21 mouse cellular contexts compared by ENCODE assay signal in genomic region chr14:79142342-79142741, GRCm38 (mm10).
DNase-seq lines count a peak whose midpoint lies in the region; ATAC-seq lines count a peak whose summit lies in the region.
"Had no signal": no experiment of that assay in that cellular context is flagged by ENCODE, and none has a peak within 500 bp of the region (broad histone marks: within the 10 kb centered on the region; RNA-seq: fewer than 3 reads in every experiment).

No protein-coding gene starts in this region.

- H3K9ac ChIP-seq in hindbrain, embryonic 16.5 days (ENCODE audit: low read depth, low read length): no peak overlapping the region
- H3K9ac ChIP-seq: heart, embryonic 15.5 days; hindbrain, embryonic 15.5 days; intestine, embryonic 15.5 days; stomach, embryonic 15.5 days had no signal

- H3K4me3 ChIP-seq in hindbrain, embryonic 10.5 days: no peak overlapping the region
- H3K4me3 ChIP-seq in hindbrain, embryonic 16.5 days (ENCODE audit: low read length): no peak overlapping the region
- H3K4me3 ChIP-seq: embryonic facial prominence, embryonic 10.5 days; heart, embryonic 15.5 days; hindbrain, embryonic 15.5 days; intestine, embryonic 15.5 days; midbrain, embryonic 10.5 days; stomach, embryonic 15.5 days had no signal

- no peak overlapping the region for H3K4me2 ChIP-seq in hindbrain, embryonic 16.5 days (ENCODE audit: low read length)
- H3K4me2 ChIP-seq: heart, embryonic 15.5 days; hindbrain, embryonic 15.5 days; intestine, embryonic 15.5 days; stomach, embryonic 15.5 days had no signal

- 79% methylated on average over 4 of the region's 4 CpGs for WGBS in hindbrain, embryonic 10.5 days
- WGBS in hindbrain, embryonic 16.5 days: 74% methylated on average over 4 of the region's 4 CpGs

- peaks cover 28% of the 10 kb centered on the region for H3K4me1 ChIP-seq in hindbrain, embryonic 10.5 days (replicated peaks)
- H3K4me1 ChIP-seq in hindbrain, embryonic 16.5 days (ENCODE audit: control insufficient read depth, insufficient read depth, low read depth, low read length): peaks cover 10% of the 10 kb centered on the region

- ATAC-seq in cerebellum, adult (ENCODE audit: insufficient number of reproducible peaks, low FRiP score, low TSS enrichment): peak; percentile 73
- no peak for ATAC-seq in hindbrain, embryonic 16.5 days
- ATAC-seq: intestine, embryonic 15.5 days had no signal

- H3K27ac ChIP-seq in hindbrain, embryonic 10.5 days: peak overlapping the region; percentile 25; the same call in 1 of the 2 replicates
- no peak overlapping the region for H3K27ac ChIP-seq in hindbrain, embryonic 16.5 days (ENCODE audit: low read depth, low read length)
- H3K27ac ChIP-seq: heart, embryonic 15.5 days; hindbrain, embryonic 15.5 days; intestine, embryonic 15.5 days; midbrain, embryonic 10.5 days; stomach, embryonic 15.5 days had no signal

- H3K27me3 ChIP-seq in hindbrain, embryonic 10.5 days (ENCODE audit: insufficient read depth, poor library complexity, severe bottlenecking): peaks cover 5% of the 10 kb centered on the region; the same call in 1 of the 2 replicates
- H3K27me3 ChIP-seq in hindbrain, embryonic 16.5 days (replicated peaks; ENCODE audit: control insufficient read depth, insufficient read depth, low read length): no peaks in the 10 kb centered on the region
- H3K27me3 ChIP-seq: heart, embryonic 15.5 days; hindbrain, embryonic 15.5 days; intestine, embryonic 15.5 days; stomach, embryonic 15.5 days had no signal

- DNase-seq in cerebellum, postnatal 4 days (ENCODE audit: low spot score in 2 of 2): no peak
- no peak for DNase-seq in hindbrain, embryonic 10.5 days (ENCODE audit: low spot score)
- peak; percentile 52 to 71 for DNase-seq in cerebellum, postnatal 10 days
- DNase-seq in spleen, postnatal 4 days (ENCODE audit: low spot score in 2 of 2): no peak
- DNase-seq in adrenal gland, postnatal 25 days: no peak
- DNase-seq in gastrocnemius, postnatal 14 days: no peak
- DNase-seq: adrenal gland, postnatal 10 days; heart, postnatal 4 days; kidney, adult 8-10 months; kidney, postnatal 10 days; lung, postnatal 4 days; right cerebral cortex, postnatal 4 days; thymus, postnatal 4 days had no signal

- no peaks in the 10 kb centered on the region for H3K36me3 ChIP-seq in hindbrain, embryonic 10.5 days
- no peaks in the 10 kb centered on the region for H3K36me3 ChIP-seq in hindbrain, embryonic 16.5 days (ENCODE audit: control insufficient read depth, insufficient read depth, low read length)
- H3K36me3 ChIP-seq: embryonic facial prominence, embryonic 10.5 days; heart, embryonic 15.5 days; hindbrain, embryonic 15.5 days; intestine, embryonic 15.5 days; midbrain, embryonic 10.5 days; stomach, embryonic 15.5 days had no signal

- intact Hi-C loops in gastrocnemius, postnatal 14 days (cut with DNase I; ENCODE audit: low total_unique reads): no loop called here

- H3K9me3 ChIP-seq in hindbrain, embryonic 10.5 days: no peaks in the 10 kb centered on the region
- H3K9me3 ChIP-seq in hindbrain, embryonic 16.5 days (ENCODE audit: control insufficient read depth, low read length): no peaks in the 10 kb centered on the region
- H3K9me3 ChIP-seq: embryonic facial prominence, embryonic 10.5 days; heart, embryonic 15.5 days; hindbrain, embryonic 15.5 days; intestine, embryonic 15.5 days; midbrain, embryonic 10.5 days; stomach, embryonic 15.5 days had no signal

Comparison
In these comparisons a context has a peak if more than half of its experiments do, and no peak if none do; other contexts are left out.
1. DNase-seq: peak in cerebellum, postnatal 10 days (2 of 2); none in cerebellum, postnatal 4 days (0 of 2), hindbrain, embryonic 10.5 days (single experiment), spleen, postnatal 4 days (0 of 2), adrenal gland, postnatal 25 days (single experiment) and gastrocnemius, postnatal 14 days (single experiment).